Mouse (Mus musculus): ENCODE measurements around the gene Krtcap3.

Gene Krtcap3

DNA sequence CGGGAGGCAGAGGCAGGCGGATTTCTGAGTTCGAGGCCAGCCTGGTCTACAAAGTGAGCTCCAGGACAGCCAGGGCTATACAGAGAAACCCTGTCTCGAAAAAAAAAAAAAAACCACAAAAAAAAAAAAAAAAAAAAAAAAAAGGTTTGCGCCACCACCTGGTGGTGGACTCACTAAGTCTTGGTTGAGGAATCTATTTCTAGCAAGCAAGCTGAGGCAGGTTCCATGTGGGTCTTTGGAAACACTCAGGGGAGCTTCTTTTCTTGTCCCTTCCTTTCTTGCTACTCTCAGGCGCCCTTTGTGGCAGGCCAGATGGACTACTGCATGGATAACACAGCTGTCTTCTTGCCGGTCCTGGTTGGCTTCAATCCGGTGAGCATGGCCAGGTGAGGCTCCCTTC is 50.4 kb downstream of the Krtcap3 start:
- DNase-seq (ENCODE audit: low spot score): no peak

All from urinary bladder, postnatal 14 days (tissue).